Mouse (Mus musculus) heart, embryonic 13.5 days (tissue): ENCODE data around the gene Efnb1. TPM values are rescaled to one million over a fixed set of nuclear protein-coding genes. Genes with fewer than 3 reads are reported as not detected.

Source experiments
- ATAC-seq: fragments of 200-750 bp; cut with Nextera tagmentation; 2 replicates; pipeline ENCODE4 v1.8.0; 2017; ENCODE audit warnings: moderate TSS enrichment; ENCODE audit not compliant: insufficient number of reproducible peaks, low FRiP score, low TSS enrichment; ENCODE audit errors: extremely low read depth
- H3K27ac ChIP-seq: fragments of 300-500 bp; sonication (generic); replicated peaks from 2 replicates; pipeline ENCODE4 v1.5.1; 2015; ENCODE audit warnings: moderate library complexity, mild to moderate bottlenecking, inconsistent platforms
- H3K27me3 ChIP-seq: fragments of 300-500 bp; sonication (generic); replicated peaks from 2 replicates; pipeline ENCODE4 v1.6.1; 2015; ENCODE audit warnings: mild to moderate bottlenecking, inconsistent platforms
- H3K36me3 ChIP-seq: fragments of 300-500 bp; sonication (generic); 2 replicates; pipeline ENCODE4 v1.6.1; 2015; ENCODE audit warnings: mild to moderate bottlenecking, inconsistent platforms
- H3K4me1 ChIP-seq: fragments of 300-500 bp; sonication (generic); 2 replicates; pipeline ENCODE4 v1.6.1; 2015; ENCODE audit warnings: inconsistent platforms
- H3K4me2 ChIP-seq: fragments of 300-500 bp; sonication (generic); 2 replicates; pipeline ENCODE4 v1.6.1; 2015; ENCODE audit warnings: inconsistent platforms, mild to moderate bottlenecking, moderate library complexity
- H3K4me3 ChIP-seq: fragments of 300-500 bp; sonication (generic); 2 replicates; pipeline ENCODE4 v1.5.1; 2015; ENCODE audit warnings: moderate library complexity, mild to moderate bottlenecking, inconsistent platforms
- H3K9ac ChIP-seq: fragments of 300-500 bp; sonication (generic); 2 replicates; pipeline ENCODE4 v1.6.1; 2015; ENCODE audit warnings: inconsistent platforms, mild to moderate bottlenecking, moderate library complexity
- H3K9me3 ChIP-seq: fragments of 300-500 bp; sonication (generic); 2 replicates; pipeline ENCODE4 v1.6.1; 2016; ENCODE audit warnings: inconsistent platforms
- WGBS: fragments of 180-500 bp; shearing (Covaris S2); methylation state at CpG from one replicate; pipeline ENCODE4 v1.1.7; 2015; ENCODE audit warnings: mixed read lengths; 5-methylcytosine and 5-hydroxymethylcytosine counted together
- polyA plus RNA-seq: library from polyadenylated mRNA; unstranded; fragments of >200 nt; fragmentation: Nextera tagmentation; extraction: Ambion mirVana; gene quantifications from 2 replicates; pipeline ENCODE4 v1.2.1, GENCODE M21; 2015

The Efnb1 gene
- polyA plus RNA-seq, 1 experiment from 2014 or later, result 20.8 TPM

DNA sequence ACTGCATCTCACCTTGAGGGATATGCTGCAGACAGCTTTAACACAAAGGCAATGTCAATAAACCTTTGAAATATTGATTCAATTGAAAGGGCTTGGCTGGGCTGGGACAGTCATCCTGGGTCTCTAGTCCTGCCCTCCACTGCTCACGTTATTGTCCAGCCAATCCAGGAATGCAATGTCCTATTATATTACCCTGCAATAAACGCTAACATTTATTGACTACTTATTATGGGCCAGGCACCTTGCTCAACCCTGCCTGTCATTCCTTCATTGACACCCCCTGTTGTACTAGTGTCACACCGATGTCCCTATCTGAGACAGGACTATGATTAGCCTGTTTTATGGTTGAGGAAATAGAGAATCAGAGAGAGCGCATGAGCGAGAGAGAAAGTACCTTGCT lies 18.4 kb downstream of the Efnb1 start:
- peaks cover 13% of the 10 kb centered on the region for H3K36me3 ChIP-seq
- no peak overlapping the region for H3K27ac ChIP-seq
- H3K9me3 ChIP-seq, result no peaks in the 10 kb centered on the region
- ATAC-seq, result no peak
- H3K4me2 ChIP-seq, result no peak overlapping the region
- peaks cover 67% of the 10 kb centered on the region for H3K27me3 ChIP-seq
- peaks cover 21% of the 10 kb centered on the region for H3K4me1 ChIP-seq
- no peak overlapping the region for H3K9ac ChIP-seq
- WGBS, result 78% methylated on average over 5 of the region's 5 CpGs
- H3K4me3 ChIP-seq, result no peak overlapping the region

DNA sequence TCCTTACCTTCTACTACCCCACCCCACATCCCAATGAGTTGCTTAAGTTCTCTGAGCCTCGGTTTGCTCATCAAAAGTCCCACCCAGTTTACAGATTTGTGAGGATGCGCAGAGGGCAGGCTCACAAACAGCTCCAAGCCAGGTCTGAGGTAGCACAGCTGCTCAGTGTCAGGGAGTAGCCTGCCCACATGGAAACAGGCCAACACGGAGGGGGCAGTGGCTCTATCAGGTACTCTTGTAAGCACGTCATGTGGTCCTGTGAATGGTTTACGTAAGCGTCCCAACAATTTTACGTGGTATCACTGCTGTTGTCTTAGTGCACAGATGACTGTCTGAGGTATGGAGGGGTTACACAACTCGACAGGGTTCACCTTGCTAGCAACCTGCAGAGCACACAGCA lies 23.1 kb downstream of the Efnb1 start:
- peaks cover 16% of the 10 kb centered on the region for H3K4me1 ChIP-seq
- 57% methylated on average over 8 of the region's 8 CpGs for WGBS
- H3K4me3 ChIP-seq, result no peak overlapping the region
- no peak overlapping the region for H3K4me2 ChIP-seq
- H3K27me3 ChIP-seq, result peaks cover 80% of the 10 kb centered on the region
- no peak overlapping the region for H3K9ac ChIP-seq
- no peak overlapping the region for H3K27ac ChIP-seq
- H3K36me3 ChIP-seq, result no peaks in the 10 kb centered on the region
- ATAC-seq, result no peak
- no peaks in the 10 kb centered on the region for H3K9me3 ChIP-seq

DNA sequence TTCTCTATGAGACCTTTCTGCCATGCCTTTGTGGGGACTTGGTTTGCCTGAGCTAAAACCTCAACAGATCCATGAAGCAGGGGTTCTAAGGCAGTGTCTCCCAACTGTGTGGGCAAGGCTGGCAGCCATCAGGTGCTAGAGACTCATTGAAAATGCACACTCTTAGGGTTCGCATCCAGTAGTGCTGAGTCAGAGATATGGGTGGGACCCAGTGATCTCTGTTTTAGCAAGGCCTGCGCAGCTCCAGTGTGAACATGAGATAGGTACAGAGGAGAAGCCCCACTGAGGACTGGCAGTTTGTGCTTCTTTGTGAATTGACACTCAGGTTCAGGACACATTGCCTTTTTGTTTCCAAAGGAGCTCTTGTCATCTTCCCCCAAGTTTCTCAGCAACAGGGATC lies 28.2 kb downstream of the Efnb1 start:
- Histone ChIP-seq H3K4me1 (peaks cover 9% of the 10 kb centered on the region), H3K9ac (no peak overlapping the region), H3K4me3 (no peak overlapping the region), H3K4me2 (no peak overlapping the region), H3K27ac (no peak overlapping the region), H3K36me3 (no peaks in the 10 kb centered on the region), H3K27me3 (peaks cover 66% of the 10 kb centered on the region), H3K9me3 (no peaks in the 10 kb centered on the region)
- WGBS, result 83% methylated on average over 2 of the region's 2 CpGs
- ATAC-seq, result no peak

DNA sequence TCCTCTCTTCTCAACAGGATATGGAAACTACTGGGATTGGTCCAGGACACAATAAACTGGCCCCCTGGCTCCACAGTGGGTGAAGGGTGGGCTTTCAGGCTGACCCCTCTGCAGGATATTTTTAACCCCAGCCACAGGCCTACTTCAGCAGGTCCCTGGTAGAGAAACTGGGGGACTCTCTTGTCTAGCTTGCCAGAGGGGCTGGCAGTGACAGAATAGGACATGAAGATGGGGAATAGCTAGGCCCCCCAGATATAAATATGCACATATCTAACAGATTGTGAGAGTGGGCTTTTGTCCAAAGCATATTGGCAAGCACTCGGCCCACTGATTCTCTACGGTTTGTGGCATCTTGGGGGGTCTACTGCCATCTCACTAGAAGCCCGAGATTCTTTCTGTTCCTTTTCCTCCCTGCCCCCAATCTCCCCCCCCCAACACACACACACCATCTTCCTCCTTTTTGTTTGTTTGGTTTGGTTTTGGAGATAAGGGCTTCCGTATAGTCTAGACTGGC lies 29.0 kb downstream of the Efnb1 start:
- H3K27ac ChIP-seq, result no peak overlapping the region
- ATAC-seq, result no peak
- no peak overlapping the region for H3K4me2 ChIP-seq
- 40% methylated on average over 4 of the region's 4 CpGs for WGBS
- H3K9me3 ChIP-seq, result no peaks in the 10 kb centered on the region
- no peaks in the 10 kb centered on the region for H3K36me3 ChIP-seq
- H3K4me1 ChIP-seq, result peaks cover 8% of the 10 kb centered on the region
- H3K4me3 ChIP-seq, result no peak overlapping the region
- H3K27me3 ChIP-seq, result peaks cover 71% of the 10 kb centered on the region
- H3K9ac ChIP-seq, result no peak overlapping the region

DNA sequence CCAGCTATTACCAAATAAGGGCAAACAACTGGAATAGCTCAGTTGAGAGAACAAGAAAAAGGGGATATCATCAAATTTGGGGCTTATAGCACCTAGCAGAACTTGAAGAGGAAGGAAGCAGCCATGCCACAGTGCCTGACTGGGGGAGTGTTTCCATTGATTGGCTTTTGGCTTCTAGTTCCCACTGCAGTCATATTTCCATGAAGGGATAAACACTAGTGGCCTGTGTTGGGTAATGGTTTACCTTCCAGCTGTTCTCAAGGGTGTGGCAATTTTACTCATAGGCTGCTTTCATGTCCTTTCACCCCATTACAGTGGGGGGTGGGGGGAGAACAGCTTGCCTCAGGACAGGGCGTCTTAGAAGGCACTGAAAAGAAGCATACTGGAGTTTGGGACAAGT lies 31.1 kb downstream of the Efnb1 start:
- no peaks in the 10 kb centered on the region for H3K36me3 ChIP-seq
- WGBS, result 79% methylated on average over 1 of the region's 1 CpGs
- H3K27me3 ChIP-seq, result peaks cover 73% of the 10 kb centered on the region
- ATAC-seq, result no peak
- no peak overlapping the region for H3K9ac ChIP-seq
- no peak overlapping the region for H3K27ac ChIP-seq
- H3K4me3 ChIP-seq, result no peak overlapping the region
- H3K4me2 ChIP-seq, result no peak overlapping the region
- no peaks in the 10 kb centered on the region for H3K9me3 ChIP-seq
- H3K4me1 ChIP-seq, result peaks cover 11% of the 10 kb centered on the region

DNA sequence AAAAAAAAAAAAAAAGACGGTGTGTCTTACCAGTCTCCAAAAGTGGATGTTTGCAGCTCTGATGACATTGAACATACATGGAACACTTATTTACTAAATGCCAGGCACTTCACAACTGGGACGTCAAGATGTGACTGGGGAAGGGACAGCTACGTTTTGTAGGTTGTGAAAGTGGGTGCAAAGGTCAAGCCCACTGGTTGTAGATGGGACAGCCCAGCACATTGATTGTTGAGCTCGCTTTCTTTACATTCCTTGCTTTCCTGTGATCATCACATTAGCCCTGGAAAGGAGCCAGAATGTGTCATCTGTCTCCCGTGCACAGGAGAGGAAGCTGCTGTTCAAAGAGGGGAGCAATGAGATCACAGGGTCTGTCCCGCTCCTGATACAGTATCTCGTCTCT lies 31.6 kb downstream of the Efnb1 start:
- Histone ChIP-seq H3K27me3 (peaks cover 73% of the 10 kb centered on the region), H3K4me3 (no peak overlapping the region), H3K27ac (no peak overlapping the region), H3K9me3 (no peaks in the 10 kb centered on the region), H3K36me3 (no peaks in the 10 kb centered on the region), H3K4me1 (peaks cover 14% of the 10 kb centered on the region), H3K4me2 (no peak overlapping the region), H3K9ac (no peak overlapping the region)
- WGBS, result 36% methylated on average over 7 of the region's 7 CpGs
- ATAC-seq, result no peak

DNA sequence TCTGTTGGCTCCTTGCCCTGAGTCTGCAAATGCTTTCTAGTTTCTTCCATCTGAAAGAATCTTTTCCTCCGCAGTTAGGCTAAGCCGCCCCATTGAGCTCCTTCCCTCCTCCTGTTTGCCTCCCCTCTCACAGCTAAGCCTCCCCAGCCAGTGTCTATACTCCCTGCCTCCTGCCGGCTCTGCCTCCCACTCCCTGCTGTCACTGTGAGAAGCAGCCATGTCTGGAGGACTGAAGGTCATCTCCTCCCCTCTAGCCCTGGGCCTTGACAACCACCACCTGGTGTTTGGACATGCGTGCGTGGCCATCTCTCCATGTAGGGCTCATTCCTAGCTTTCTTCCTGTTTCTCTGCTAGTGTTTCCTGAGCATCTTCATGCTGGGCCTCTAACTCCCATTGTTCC lies 36.4 kb downstream of the Efnb1 start:
- H3K9ac ChIP-seq, result no peak overlapping the region
- no peaks in the 10 kb centered on the region for H3K9me3 ChIP-seq
- H3K4me1 ChIP-seq, result peaks cover 12% of the 10 kb centered on the region; the same call in 1 of the 2 replicates
- no peak overlapping the region for H3K4me3 ChIP-seq
- H3K27me3 ChIP-seq, result peaks cover 80% of the 10 kb centered on the region
- H3K27ac ChIP-seq, result no peak overlapping the region
- no peaks in the 10 kb centered on the region for H3K36me3 ChIP-seq
- 50% methylated on average over 5 of the region's 5 CpGs for WGBS
- no peak for ATAC-seq
- H3K4me2 ChIP-seq, result no peak overlapping the region

DNA sequence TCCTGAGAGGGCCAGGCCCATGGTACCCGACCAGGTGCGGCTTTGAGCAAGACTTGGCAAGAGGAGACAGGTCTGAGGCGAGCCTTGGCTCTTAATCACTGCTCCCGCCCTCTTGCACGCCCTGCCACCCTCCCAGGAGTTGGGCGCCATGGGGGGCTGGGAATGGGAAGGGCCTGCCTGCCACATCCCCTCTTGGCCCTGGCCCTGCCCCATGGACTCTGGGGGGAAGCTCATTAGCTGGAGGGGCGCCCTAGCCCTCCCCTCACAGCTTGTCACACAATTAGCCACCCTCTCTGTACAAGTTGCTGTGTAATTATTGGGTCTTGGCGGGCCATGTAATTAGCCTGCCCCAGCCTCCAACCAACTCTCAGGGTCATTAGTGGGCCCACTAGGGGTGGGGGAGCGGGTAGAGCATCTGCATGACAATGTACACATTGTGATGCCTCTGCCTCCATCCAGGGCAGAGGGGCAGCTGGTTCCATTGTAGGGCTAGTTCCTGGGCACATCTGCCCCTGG lies 49.2 kb downstream of the Efnb1 start:
- Histone ChIP-seq H3K27ac (no peak overlapping the region), H3K36me3 (no peaks in the 10 kb centered on the region), H3K9ac (no peak overlapping the region), H3K4me2 (no peak overlapping the region), H3K4me3 (no peak overlapping the region), H3K9me3 (no peaks in the 10 kb centered on the region), H3K4me1 (no peaks in the 10 kb centered on the region), H3K27me3 (peaks cover 90% of the 10 kb centered on the region)
- WGBS, result 80% methylated on average over 9 of the region's 9 CpGs
- ATAC-seq, result no peak

DNA sequence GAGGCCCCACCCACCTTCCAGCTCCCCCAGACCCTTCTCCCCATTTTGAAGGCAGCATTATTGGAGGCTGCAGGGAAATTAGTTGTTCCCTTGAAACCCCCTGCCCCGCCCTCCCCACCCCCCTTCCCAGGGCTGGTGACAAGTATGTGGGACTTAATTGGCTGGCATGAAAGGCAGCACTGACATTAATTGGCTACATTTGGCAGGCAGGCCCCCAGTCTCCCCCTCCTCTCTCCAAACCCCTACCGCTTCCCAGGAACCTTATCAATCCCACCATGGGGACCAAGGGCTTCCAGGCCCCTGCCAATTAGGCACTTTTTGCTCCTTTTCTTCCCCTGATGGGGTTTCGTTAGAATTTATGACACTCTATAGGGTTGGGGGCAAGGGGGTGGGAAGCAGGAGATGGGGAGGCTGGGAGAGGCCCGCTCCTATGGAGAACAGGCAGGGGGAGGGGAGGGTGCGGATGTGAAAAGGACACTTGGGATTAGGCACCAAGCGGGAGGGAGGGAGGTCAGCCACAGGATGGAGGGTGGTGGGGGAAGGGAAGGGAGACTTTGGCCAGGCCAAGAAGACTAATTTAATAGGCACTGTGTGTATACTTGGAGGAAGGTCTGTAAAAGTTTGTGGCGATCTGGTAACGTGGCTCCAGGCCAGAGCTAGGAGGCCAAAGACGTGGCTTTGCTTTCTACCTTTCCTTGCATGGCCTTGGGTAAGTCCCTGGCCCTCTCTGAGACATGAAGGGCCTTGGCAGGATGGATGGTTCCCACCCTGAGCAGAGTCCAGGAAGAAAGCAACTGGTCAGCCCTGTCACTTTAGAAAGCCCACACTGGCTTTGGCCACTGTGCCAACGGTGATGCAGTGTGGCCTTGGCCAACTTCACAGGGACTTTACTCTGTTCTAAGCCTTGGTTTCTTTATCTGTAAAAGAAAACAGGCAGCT lies 50.8 kb downstream of the Efnb1 start:
- H3K4me1 ChIP-seq, result no peaks in the 10 kb centered on the region
- no peak overlapping the region for H3K4me2 ChIP-seq
- H3K36me3 ChIP-seq, result no peaks in the 10 kb centered on the region
- WGBS, result 47% methylated on average over 9 of the region's 10 CpGs
- H3K27ac ChIP-seq, result no peak overlapping the region
- peaks cover 91% of the 10 kb centered on the region for H3K27me3 ChIP-seq
- no peak overlapping the region for H3K4me3 ChIP-seq
- H3K9ac ChIP-seq, result no peak overlapping the region
- ATAC-seq, result no peak
- H3K9me3 ChIP-seq, result no peaks in the 10 kb centered on the region

DNA sequence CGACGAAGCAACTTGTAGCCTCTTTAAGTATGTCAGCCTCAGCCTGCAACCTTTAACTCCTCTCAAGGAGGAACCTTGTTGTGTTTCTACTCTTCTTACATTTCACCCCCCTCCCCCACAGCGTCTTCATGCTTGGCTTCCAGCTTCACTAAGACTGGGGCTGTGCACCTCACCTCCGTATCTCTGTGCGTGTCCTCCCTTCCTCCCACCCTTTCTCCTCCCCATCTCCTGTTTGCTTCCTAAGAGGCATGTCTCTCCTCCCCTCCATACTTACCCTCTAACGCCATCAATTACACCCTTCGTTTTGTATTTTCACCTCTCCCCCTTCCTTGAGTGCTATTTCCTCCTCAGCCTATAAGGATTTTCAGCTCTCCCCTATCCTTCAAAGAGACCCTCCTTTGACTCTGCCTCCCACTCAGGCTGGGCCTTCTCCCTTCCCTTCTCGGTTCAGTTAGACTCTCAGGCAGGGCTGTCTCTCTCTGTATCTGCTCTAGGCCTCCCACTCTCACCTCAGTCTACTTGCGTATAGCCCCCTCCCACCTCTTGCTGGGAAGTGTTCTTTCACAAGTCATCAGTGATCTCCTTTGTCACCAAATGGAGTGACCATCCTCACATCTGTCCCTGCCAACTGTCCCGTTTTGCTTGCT lies 55.6 kb downstream of the Efnb1 start:
- peaks cover 79% of the 10 kb centered on the region for H3K27me3 ChIP-seq
- no peak overlapping the region for H3K4me2 ChIP-seq
- no peak overlapping the region for H3K27ac ChIP-seq
- H3K4me1 ChIP-seq, result peaks cover 15% of the 10 kb centered on the region
- H3K4me3 ChIP-seq, result no peak overlapping the region
- H3K36me3 ChIP-seq, result no peaks in the 10 kb centered on the region
- no peak overlapping the region for H3K9ac ChIP-seq
- WGBS, result 49% methylated on average over 10 of the region's 10 CpGs
- no peaks in the 10 kb centered on the region for H3K9me3 ChIP-seq
- ATAC-seq, result no peak; the same call in 1 of the 2 replicates

DNA sequence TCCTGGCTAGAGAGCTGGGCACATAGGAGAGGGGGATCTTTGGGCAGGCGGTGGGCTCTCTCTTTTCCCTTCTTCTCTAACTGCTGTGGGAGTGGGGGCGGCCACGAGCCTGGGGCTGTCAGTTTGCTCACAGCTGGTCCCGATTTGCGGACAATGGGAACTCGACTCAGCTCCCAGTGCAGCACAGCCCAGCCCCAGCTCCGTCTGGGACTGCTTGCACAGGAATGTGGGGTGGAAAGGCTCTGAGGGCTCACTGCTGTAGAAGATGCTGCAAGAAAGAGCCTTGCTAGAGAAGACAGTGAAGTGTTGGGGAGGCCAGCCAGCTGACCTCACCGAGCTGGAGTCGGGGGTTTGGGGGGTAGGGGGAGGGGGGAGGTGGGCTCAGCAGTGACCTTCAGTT lies 61.0 kb downstream of the Efnb1 start:
- H3K36me3 ChIP-seq, result no peaks in the 10 kb centered on the region
- H3K27me3 ChIP-seq, result peaks cover 39% of the 10 kb centered on the region
- H3K4me1 ChIP-seq, result peaks cover 60% of the 10 kb centered on the region
- H3K9ac ChIP-seq, result no peak overlapping the region
- no peak overlapping the region for H3K4me2 ChIP-seq
- no peak for ATAC-seq
- H3K4me3 ChIP-seq, result no peak overlapping the region
- peak overlapping the region; percentile 36; the same call in 1 of the 2 replicates for H3K27ac ChIP-seq
- WGBS, result 35% methylated on average over 9 of the region's 9 CpGs
- no peaks in the 10 kb centered on the region for H3K9me3 ChIP-seq
